Mouse (Mus musculus): ENCODE measurements around the gene Rgs7.

DNA sequence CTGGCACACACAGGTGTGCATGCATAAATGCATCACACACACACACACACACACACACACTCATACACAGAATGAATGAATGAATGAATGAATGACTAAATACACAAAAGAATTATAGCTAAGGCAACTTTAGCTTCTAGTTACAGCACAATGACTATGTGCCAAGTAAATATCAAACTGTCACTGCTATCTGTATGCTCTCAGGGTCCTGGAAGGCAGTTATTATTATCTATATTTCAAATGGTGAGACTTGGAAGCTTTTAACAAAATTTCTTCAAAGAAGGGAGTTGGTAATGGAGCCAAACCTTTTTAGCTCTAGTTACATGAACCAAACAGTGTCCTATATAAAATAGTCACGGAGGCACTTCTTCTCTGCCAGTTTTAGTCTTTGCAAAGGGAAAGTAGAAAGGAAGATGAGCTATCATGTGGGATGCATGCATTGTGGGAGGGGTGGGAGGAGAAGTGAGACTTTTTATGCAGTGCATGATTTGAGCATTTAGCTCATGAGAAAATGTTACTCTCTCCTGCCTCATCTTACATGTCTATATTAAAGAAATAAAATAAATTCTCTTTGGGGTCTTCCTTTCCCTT lies 383.9 kb downstream of the Rgs7 start:
- TF ChIP-seq E2F4 (IDR thresholded peaks at IDR 0.05; ENCODE audit: insufficient read depth): no peak
- no peak for TF ChIP-seq POLR2A (IDR thresholded peaks at IDR 0.05; ENCODE audit: insufficient read length, low read depth)
- no peak for TF ChIP-seq MAX (IDR thresholded peaks at IDR 0.05; ENCODE audit: low read depth)
- TF ChIP-seq USF1 (IDR thresholded peaks at IDR 0.05; ENCODE audit: low read depth): no peak
- TF ChIP-seq POLR2AphosphoS2 (IDR thresholded peaks at IDR 0.05; ENCODE audit: insufficient read length, low read depth): no peak
- TF ChIP-seq SRF (IDR thresholded peaks at IDR 0.05; ENCODE audit: control insufficient read depth, insufficient read length, low read depth): no peak
